Mouse (Mus musculus): ENCODE measurements at regions not wholly inside any gene's neighbourhood (a gene's known extent, or its start where the extent isn't known, plus 50 kb on each side); places are given as distances from the start of the nearest gene placed in this dataset.
A peak's percentile ranks its signal among the peaks of the same experiment; 100 is the strongest.

DNA sequence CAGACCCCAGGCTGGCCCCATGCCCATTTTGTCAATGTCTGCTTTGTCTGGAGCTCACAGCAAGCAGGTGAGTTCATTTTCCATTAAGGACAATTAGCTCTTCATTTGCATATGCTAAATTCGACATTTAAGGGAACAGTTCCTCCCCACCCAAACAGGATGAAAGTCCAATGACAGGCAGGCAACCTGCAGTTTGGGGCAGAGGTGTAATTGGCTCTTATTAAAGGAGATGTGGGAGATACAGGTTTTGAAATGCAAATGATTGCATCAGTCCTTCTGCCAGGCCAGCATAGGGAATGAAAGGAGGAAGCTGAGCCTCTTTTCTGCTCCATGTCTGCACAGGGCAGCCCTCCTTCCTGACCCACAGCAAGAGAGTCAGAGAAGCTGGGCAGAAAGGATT, 96.2 kb upstream of the Zmiz1 start:
- DNase-seq (ENCODE audit: low spot score in 2 of 2) = no peak
- intact Hi-C loops (cut with DNase I) = loop anchor here (10.0 kb wide), 1 partner anchor 858 kb away; no protein-coding TSS in a partner anchor

DNA sequence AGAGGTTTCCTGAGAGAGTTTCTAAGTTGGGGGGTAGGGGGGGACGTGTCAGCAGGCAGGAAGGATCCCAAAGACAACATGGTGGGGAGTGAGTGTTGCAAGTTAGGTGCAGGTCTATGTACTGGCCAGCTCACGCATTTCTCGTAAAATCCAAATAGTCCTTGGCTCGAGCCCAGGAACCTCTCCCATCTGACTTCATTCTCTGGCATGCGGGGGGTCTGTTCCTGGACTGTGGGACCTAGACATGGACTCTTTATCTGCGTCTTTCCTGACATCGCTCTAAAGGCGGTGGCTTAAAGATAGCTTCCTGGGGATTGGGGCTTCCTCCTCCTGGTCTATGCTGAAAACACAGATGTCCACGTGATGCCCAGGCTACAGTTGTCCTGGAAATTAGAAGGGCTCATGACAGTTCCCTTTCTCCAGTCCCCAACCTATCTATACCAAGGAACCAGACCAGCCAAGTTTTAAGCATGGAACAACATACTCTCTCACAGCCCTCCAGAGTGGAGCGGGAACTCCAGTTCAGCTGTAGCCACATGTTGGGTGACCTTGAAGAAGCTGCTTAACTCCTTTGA, 93.7 kb upstream of the Zmiz1 start:
- intact Hi-C loops (cut with DNase I) = loop anchor here (10.0 kb wide), 1 partner anchor 861 kb away; no protein-coding TSS in a partner anchor
- DNase-seq (ENCODE audit: low spot score in 2 of 2) = no peak

DNA sequence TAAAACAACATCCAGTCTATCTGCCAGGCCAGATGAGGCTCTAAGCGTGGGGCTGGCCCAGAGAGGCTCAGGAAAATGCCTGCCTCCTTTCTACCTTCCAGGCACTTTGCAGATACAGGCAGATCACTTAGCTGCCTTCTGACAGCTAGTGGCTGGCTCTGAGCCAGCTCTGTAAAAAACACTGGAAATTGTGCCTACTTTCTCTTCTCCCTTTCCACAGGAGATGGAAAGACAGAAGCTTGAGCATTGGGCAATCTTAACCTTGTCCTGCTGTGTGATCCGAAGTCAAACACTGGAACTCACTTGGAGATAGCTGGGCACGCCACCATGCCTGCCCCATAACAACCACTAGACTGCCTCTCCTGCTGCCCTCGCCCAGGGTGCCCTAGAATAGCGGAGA, 93.0 kb upstream of the Zmiz1 start:
- intact Hi-C loops (cut with DNase I) = loop anchor here (10.0 kb wide), 1 partner anchor 861 kb away; no protein-coding TSS in a partner anchor
- peak in 1 of 2 experiments; percentile 35 for DNase-seq (ENCODE audit: low spot score in 2 of 2)

DNA sequence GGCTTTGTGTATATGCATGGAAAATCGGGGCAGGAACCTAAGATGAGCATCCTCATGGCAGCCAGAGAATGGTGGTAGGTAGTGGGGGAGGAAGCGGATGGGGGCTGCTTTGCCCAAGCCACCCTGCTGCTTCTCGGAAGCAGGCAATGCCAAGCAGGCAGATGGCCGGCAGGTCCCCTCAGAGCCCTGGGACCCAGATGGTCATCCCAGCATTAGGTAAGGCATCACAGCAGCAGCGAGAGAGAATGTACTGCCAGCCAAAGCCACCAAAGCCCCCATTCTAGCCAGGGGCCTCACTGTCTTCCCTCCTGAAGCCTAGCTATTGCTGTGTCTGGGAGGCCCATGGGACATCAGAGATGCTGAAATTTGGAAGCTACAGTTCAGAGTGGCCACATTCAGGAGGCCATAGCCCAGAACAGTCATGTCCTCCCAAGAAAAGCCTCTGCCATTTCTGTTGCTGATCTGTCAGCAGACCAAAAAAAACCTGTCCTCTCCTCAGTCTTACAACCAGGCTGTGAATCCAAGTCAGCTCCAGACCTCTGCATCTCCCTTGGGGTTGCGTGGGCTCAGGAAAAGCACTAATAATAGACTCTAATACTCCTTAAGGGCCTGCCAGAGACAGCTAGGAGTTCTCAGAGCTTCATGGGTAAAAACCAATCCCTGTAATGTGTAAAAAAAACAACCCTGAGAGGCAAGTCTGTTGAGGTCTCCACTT, 88.5 kb upstream of the Zmiz1 start:
- intact Hi-C loops (cut with DNase I) = no loop called here
- DNase-seq (ENCODE audit: low spot score in 2 of 2) = no peak

DNA sequence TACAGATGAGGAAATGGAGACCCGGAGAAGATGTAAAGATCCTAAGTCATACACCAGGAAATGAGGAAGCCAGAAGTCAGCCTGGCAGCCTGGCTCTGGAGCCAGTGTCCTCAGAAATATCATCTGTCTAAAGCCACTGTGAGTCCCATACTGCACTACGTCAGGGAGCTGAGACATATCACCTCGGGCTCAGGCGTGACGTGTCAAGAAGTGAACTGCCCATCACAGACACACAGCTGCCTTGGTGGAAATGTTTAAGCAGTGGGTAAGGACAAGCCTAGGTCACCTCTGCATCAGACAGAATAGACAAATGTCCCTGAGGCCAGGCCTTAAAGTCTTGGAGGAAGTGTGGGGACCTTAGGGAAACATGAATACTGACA, 88.0 kb upstream of the Zmiz1 start:
- intact Hi-C loops (cut with DNase I) = no loop called here
- no peak for DNase-seq (ENCODE audit: low spot score in 2 of 2)

DNA sequence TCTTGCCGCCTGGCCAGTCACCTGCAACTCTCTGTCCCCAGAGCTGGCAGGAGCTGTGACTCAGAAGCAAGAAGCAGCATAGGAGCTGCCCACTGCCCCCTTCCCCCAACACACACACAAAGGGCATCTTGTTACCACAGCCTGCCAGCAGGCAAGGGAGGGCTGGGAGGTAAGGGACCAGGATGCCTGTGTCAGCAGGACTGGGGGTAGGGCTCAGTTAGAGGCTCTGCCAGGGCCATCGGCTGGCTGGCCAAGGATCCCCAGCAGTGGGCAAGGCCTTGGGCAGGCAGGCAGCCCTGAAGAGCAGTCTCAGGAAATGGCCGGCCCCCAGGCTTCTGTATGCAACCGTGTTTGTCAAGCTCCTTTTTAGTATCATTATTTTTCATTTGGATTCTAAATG, 87.3 kb upstream of the Zmiz1 start:
- intact Hi-C loops (cut with DNase I) = no loop called here
- DNase-seq (ENCODE audit: low spot score in 2 of 2) = peak; percentile 53 to 66

DNA sequence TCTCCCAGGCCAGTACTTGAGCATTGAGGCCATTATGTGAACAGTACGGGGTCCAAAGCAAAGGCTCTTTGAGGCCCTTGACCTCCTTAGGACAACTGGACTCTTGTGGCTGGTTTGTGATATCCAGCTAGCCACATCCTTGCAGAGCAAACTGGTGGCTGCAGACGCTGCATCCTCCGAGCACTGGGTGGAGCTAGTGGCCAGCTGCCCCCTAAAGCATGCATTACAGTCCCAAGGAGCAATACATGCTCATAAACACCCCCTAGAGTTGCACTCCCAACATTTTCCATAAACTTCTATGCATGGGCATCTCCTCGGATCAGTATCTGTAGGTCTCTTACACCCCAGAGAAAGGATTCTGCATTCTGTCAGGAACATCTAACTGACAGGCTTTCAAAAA, 86.4 kb upstream of the Zmiz1 start:
- DNase-seq (ENCODE audit: low spot score in 2 of 2) = no peak
- intact Hi-C loops (cut with DNase I) = no loop called here

DNA sequence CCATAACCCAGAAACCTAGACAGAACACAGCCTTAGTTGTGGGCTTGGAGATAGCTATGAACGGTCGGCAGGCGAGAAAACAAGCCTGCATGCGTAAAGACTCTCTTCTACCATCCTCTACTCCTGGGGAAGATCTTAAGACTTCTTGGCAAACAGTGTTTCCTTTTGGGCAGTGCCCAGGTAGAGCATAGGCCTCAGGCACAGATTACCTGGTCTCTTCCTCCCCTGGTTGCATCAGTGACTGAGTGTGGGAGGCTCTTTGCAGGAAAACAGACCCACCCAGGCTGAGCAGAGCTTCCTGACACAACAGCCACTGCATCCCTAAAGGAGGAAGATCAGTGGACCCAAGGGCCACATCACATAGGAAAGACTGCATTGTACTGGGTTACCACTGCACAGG, 85.8 kb upstream of the Zmiz1 start:
- intact Hi-C loops (cut with DNase I) = no loop called here
- no peak for DNase-seq (ENCODE audit: low spot score in 2 of 2)

DNA sequence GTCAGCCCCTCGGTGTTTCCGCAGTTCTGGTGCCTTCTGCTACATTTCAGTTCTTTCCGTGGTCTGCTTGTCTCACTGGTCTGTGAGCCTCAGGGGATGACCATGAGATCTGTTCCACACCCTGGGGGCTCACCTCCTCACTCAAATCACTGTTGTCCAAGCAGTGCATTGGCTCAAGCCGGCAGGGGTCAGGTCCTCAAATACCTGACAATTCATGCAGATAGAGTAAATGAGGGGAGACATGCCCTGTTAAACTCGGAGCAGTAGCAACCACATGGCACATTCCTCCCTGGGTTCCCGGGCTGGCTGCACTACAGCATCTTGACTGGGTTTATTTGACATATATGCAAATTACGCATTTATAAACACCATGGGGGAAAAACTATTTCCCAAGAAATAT, 84.0 kb upstream of the Zmiz1 start:
- DNase-seq (ENCODE audit: low spot score in 2 of 2) = no peak
- intact Hi-C loops (cut with DNase I) = loop anchor here (5.0 kb wide), 1 partner anchor 192 kb away; no protein-coding TSS in a partner anchor

DNA sequence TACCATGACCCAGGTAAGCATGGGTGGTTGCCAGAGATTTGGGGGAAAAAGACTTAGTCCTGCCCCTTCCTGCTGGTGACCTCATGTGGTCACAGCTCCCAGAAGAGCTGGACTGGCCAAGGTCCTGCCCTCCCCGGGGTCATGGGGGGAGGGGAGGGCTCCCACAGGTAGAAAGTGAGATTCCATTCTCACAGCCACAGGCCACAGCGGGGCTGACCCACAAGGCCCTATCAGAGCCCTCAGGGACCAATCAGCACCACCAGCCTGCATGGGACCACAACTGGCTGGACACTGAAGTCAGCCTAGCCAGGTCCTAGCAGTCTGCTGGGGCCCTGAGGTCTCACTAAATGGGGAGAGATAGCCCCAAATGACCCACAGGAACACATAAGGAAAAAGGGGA, 81.9 kb upstream of the Zmiz1 start:
- intact Hi-C loops (cut with DNase I) = loop anchor here (5.0 kb wide), 1 partner anchor 190 kb away; no protein-coding TSS in a partner anchor
- no peak for DNase-seq (ENCODE audit: low spot score in 2 of 2)

DNA sequence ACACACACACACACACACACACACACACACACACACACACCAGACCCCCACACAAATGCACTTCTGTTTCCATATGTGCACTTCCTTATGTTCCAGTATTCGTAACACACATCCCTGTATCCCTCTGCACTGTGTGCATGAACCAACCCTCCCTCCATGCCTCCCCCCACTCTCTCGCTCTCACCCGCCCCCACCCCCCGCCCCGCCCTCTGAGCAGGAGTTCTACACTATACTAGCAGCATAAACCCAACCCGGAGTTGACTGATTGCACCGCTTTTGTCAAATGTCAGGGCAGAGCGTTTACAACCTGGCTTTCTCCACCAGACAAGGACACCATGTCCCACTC, 81.5 kb upstream of the Zmiz1 start:
- intact Hi-C loops (cut with DNase I) = loop anchor here (5.0 kb wide), 1 partner anchor 190 kb away; no protein-coding TSS in a partner anchor
- no peak for DNase-seq (ENCODE audit: low spot score in 2 of 2)

DNA sequence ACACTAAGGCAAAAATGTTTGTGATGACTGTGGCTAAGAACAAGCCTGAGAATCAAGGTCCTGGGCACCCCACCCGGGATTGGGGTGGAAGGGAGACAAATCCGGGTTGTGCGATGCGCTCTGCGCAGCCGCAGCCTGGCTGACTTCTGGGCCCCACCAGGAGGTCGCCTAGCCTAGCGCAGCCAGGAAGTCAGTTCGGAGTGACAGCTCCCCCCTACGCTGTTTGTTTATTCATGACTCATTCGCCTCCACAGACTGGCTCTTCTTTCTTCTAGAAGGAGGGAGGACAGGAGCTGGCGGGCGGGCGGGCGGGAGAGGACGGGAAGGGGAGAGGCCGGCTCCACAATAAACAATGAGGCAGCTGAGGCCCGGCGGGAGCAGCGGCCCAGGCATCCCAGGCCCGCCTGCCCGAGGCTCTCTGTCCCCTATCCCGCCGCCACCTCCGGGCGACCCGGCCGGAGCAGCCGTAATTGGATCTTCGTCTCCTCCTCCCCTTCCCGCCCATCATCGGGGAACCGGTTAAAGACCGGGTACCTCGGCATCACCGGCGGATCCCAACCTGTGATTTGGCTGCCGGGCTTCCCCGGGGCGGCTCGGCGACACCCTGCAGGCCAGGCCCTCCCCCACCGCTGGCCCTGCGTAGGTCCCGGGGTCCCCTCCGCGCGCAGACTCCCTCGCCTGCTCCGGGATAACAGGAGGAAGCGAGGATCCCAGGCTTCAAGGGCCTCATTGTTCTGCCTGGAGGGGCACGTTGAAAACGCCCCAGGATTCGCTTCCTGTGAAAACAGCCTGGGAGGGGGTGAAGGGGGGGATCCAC, 80.9 kb upstream of the Zmiz1 start:
- DNase-seq (ENCODE audit: low spot score in 2 of 2) = peak; percentile 84 to 87
- intact Hi-C loops (cut with DNase I) = loop anchor here (1.0 to 5.0 kb wide), 2 partner anchors 60 to 189 kb away; no protein-coding TSS in a partner anchor

DNA sequence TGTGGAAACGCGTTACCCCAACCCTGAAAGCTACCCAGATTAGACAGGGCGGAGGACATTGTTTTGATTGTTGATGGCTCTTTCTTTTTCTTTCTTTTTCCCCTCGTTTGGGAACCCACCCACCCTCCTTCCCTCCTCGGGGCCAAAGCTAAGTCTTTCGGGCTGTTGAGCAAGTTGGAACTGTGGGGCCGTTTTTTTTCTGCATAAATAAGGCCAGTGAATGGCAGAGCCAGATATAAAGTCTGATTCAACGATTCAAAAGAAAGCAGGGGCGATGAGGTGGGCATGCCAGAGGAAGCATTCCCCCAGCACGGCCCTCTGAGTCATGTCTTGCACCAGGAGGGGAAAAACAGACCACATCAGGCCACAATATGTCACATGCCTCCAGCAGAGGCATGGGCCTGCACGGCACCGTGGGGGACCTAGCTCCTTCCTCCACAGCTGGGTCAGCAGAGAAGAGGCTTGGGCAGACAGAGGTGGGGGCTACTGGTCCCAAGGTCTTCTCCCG, 80.2 kb upstream of the Zmiz1 start:
- intact Hi-C loops (cut with DNase I) = loop anchor here (1.0 to 5.0 kb wide), 3 partner anchors 60 to 189 kb away; partner anchors contain the start of gene Zmiz1
- peak; percentile 43 to 81 for DNase-seq (ENCODE audit: low spot score in 2 of 2)

DNA sequence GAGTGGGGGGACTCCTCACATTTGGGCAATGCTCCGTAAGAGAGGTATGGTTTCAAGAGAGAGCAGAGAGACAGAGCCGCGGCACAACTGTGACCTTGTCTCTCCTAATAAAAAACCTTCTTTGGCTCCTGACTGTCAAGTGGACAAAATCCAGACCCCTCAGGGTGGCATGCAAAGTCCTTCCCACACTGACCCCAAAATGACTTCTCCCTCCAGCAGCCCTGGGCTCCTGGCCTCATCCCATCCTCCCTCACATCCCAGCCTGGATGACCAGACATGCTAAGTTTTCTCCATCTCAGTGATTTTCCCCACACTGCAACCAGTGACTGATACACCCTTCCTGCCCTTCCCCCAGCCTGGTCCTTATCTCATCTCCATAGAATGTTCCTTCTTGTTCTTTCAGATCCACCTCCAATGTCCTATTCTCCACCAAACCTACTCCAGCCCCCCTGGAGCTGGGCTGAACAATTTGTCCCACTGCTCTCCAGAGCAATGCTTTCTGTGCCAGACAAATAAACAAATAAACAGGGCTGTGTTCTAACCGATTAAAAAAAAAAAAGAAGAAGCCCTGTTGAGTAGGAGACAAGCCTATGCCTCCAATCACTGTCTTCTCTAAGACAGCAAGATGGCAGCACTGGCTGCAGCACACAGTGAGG, 75.7 kb upstream of the Zmiz1 start:
- intact Hi-C loops (cut with DNase I) = no loop called here

DNA sequence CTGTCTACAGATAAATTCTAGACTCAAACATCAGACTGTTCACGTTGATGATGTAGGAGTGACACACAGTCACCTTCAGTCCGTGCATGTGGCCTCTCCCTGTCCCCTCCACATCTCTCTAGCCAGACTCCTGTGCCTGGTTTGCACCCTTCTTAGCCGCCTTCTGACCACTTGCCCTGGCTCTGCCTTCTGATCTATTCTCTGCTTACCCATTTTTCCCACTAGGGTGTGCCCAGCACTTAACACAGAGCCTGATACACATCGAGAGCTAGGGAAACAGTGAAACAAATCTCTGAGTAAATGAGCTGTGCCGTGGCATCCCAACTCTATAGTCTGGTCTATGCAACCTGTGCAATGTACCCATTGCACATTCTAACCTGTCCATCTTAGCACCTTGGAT, 73.3 kb upstream of the Zmiz1 start:
- intact Hi-C loops (cut with DNase I) = no loop called here
- no peak for DNase-seq (ENCODE audit: low spot score in 2 of 2)

More for the DNA sequence above, 75.7 kb upstream of the Zmiz1 start:
- no peak for DNase-seq (ENCODE audit: low spot score in 2 of 2)

DNA sequence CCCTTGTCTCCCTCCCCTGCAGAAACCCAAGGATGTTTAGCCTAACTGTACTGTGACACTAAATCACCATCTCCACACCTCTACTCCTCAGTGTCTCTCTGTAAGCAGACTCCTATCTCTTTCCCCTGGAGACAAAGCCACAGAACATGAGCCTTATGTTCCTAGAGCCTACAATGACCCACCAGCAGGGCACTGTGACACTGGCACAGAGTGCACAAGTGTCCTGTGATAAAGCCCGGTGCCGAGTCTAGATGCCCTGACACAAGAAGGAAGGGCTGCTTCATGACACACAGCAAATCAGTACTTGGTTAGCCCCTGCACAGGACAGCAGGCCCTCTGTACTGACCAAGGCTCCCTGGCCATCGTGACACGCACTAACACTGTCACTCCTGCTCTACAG, 71.2 kb upstream of the Zmiz1 start:
- no peak for DNase-seq (ENCODE audit: low spot score in 2 of 2)
- intact Hi-C loops (cut with DNase I) = no loop called here

DNA sequence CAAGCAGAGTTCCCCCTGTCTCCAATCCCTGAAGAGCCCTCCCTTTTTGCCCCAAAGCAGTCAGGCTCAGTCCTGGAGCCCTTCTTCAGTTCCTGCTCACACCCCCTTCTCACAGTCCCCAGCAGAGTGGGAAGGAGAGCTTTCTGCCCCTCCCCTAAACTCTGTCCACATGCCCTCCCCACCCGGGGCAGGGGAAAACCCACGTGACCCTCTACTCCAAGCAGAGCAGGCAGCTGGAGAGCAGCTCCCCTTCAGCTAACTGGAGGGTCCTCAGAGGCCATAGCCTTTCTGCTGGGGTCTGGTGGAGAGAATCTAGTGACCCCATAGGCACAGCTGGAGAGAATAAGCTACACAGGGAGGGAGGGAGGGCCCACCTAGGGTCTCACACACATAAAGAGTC, 69.7 kb upstream of the Zmiz1 start:
- intact Hi-C loops (cut with DNase I) = no loop called here
- no peak for DNase-seq (ENCODE audit: low spot score in 2 of 2)

DNA sequence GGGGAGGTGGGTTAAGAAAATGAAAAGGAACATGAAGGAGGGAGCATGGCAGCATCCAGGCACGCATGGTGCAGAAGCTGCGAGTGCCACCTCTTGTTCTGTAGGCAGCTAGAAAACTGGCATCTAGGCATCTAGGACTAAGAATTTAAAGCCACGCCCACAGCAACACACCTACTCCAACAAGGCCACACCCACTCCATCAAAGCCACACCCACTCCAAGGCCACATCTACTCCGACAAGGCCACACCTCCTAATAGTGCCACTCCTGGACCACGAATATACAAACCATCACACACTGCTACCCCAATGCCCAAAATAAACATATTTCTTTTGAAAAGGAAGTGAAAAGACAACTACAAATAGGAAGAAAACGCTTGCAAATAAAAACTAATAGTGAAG, 66.6 kb upstream of the Zmiz1 start:
- intact Hi-C loops (cut with DNase I) = no loop called here
- no peak for DNase-seq (ENCODE audit: low spot score in 2 of 2)

DNA sequence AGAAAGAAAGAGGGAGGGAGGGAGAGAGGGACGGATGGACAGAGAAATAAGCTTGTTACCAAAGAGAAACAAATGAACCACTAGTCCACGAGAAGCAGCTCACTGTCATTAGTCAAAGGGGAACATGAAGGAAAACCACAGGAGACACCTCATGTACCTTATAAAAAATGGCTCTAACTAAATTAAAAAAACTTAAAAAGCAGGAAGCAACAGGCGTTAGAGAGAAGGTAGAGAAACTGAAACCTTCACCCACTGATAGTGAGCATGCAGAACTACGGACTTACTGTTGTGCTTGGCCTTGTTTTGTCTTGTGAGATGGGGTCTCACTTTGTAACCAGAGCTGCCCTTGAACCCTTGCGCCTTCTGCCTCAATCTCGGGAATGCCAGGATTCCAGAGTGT, 66.0 kb upstream of the Zmiz1 start:
- no peak for DNase-seq (ENCODE audit: low spot score in 2 of 2)
- intact Hi-C loops (cut with DNase I) = no loop called here

DNA sequence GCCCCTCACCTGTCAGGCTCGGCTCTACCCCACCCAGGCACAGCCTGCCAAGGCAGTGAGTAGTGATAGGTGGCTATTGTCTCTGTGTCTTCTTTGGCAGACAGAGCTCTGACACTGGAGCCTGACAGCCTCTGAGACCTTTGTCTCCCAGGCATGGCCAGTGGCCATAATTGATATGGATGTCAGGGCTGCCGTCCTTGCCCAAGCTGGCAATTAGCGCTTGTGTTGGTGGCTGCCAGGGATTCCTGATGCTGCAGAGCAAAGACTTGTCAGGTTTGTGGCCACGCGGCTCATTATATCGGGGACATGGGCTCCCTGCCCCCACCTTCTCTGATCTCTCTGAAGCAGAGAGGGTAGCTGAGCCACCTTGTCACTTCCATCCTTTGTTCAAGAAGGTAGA, 64.1 kb upstream of the Zmiz1 start:
- intact Hi-C loops (cut with DNase I) = no loop called here
- no peak for DNase-seq (ENCODE audit: low spot score in 2 of 2)

Measured in left cerebral cortex, postnatal 25 days (tissue).